Mouse (Mus musculus): ENCODE data around the gene Pkp1.

Gene Pkp1

GRCm38 (mm10) chr1:135854591-135855343, 64.2 kb downstream of the Pkp1 start:
- no peak for DNase-seq

- no peak for DNase-seq
Observed at GRCm38 (mm10) chr1:135853200-135853599, 65.8 kb downstream of the Pkp1 start.

- no peak for DNase-seq
Observed at GRCm38 (mm10) chr1:135852044-135852756, 66.8 kb downstream of the Pkp1 start.

DNA sequence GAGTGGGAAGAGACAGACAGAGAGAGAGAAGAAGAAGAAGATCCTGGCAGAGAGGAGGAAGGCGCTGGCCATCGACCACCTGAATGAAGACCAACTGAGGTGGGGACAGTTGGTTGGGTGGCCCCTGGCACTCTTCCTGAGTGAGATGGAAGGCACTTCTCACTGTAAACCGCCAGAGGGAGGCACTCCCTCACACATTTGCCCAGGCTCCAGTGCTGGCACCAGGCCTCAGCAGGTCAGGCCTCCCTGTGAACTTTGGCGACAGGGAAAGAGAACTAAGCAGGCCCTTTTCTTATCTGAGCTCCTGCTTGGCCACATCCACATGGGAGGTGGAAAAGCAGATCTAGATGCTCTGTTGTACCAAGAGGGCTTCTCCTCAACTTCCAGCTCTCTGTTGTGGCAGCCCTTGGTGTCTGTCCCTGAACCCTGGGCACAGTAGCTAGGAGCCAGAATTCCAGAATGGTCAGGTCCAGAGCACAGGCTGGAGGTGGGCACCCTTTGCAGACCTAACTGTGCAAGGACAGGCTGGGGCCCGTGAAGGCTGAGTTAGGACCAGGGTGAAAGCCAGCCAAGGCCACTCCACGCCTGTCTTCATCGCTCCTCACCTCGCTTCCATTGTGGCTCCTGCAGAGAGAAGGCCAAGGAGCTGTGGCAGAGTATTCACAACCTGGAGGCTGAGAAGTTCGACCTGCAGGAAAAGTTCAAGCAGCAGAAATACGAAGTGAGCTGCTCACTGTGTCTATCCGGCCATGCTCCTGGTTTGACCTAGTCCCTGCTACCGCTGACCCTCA, 68.1 kb downstream of the Pkp1 start:
- peak; percentile 50 to 53 for DNase-seq

DNA sequence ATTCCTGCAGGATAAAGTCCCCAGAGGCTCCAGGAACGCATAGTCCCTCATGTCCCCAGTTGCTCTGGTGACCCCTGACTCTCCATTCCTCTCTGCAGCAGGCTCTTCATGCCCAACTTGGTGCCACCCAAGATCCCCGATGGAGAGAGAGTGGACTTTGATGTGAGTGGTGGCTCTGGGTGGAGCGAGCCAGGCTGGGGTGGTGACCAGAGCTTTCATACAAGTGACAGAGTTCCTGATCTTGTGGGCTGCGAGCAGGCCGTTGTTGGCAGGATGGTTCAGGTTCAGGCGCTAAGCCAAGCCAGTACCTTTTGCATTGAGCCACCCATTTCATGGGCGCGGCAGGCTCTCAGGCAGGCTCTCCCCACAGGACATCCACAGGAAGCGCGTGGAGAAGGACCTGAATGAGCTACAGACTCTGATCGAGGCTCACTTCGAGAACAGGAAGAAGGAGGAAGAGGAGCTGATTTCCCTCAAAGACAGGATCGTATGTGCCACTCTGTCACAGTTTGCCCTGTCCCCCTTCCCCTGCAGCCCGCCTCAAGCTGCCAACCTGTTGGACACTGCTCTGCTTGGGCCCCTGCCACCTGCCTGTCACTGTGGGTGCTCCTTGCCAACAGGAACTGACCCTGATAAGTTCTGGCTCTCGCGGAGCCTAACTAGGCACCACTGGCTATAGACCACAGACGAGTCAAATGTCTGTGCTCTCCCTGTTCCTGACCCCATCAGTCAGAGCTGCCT, 71.2 kb downstream of the Pkp1 start:
- DNase-seq = no peak

GRCm38 (mm10) chr1:135847139-135847562, 71.9 kb downstream of the Pkp1 start:
- peak in 1 of 2 experiments; percentile 51 for DNase-seq

DNA sequence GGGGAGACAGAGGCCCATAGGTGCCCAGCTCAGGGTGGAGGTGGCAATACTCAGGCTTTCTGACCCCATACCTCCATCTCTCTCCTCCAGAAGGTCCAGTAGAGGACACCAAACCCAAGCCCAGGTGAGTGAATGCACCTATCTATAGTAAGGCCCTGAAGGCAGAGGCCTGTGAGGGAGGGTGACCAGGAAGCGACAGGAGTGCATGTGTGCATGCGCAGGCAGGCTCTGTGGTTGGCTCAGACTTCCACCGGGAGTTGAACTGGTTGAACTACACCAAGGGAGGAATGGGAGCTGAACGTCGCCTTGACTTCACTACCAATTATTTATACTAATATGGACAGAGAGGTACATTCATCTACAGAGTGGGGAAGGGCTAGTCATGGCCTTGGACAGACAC, 72.4 kb downstream of the Pkp1 start:
- DNase-seq = no peak

GRCm38 (mm10) chr1:135844481-135844880, 74.5 kb downstream of the Pkp1 start:
- DNase-seq = peak; percentile 63 to 69

DNA sequence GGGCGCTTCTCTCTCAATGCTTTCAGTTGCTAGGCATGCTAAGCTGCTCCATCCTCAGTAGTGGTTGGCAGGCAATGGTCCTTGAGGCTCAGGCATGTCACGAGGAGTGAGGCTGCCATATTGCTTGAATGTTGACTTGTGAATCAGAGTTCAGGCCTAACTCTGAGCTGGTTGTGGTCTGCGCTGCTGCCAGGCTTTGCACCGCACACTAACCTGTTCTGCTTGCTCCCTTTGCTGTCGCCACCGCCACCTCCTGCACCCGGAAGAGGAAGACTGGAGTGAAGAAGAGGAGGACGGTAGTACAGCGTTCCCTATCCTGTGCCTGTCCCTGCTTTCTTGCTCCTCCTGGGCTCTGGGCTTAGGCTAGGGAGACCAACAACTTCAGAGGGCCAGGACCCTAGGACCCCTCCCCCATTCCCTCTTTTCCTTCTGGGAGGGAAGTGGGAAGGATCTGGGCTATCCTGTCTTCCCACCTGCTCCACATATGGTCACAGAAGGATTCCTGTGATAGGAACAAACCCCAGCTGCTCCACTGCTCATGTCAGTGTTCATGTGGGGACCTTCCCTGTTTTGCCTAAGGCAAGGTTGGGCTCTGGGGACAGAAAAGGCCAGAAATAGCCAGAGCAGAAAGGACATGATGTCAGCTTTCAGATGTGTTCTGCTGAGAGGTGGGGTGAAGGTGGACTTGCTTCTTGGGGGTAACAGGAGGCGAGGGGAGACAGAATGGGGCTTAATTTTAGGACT, 75.3 kb downstream of the Pkp1 start:
- DNase-seq = no peak

DNA sequence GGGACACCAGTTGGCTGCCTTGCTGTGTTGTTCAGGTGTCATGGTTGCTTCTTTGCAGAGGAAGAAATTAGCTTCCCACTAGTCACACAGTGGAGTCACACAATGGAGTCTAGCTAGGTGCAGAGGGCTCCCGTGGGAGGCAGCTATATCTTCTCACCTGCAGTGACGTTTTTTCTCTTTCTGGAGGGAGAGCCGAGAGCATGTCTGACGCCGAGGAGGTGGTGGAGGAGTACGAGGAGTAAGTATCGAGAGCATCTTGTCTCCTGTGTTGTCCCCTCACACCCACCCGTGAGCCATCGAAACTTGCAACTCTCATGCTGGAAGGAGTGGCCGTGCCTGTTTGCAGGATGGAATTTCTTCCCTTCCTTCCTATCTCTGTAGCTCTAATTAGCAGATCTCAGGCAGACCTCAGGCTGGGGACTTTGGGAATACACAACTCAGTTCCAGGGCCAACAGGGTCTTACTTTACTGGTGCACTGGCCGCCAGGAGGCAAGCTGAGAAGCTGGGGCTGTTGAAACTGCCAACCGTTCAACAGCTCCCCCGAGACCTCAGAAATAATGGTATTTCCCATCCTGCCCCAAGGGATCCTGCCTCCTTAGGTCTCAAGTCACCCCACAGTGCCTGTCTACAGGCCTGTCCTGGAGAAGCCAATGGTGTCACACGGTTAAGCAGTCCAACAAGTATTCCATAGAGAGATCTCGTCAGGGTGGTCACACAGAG, 78.2 kb downstream of the Pkp1 start:
- no peak for DNase-seq

DNA sequence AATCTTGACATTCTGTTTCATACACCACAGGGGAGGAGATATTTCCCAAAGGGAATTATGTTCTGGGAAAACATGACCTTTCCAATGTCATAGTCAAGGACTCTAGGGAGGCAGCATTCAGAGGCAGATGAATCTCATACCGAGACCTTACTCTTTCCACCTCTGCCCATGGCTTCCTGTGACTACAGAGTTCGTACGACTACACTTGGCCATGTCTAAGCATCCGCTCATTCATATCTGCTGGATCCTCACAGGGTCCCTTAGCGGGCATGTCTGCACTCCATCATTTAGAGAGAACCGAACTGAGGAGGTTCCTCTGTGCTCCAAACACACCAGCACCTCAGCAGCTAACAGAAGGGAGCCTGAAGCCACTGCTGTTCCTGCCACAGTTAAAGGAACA, 79.9 kb downstream of the Pkp1 start:
- no peak for DNase-seq

DNA sequence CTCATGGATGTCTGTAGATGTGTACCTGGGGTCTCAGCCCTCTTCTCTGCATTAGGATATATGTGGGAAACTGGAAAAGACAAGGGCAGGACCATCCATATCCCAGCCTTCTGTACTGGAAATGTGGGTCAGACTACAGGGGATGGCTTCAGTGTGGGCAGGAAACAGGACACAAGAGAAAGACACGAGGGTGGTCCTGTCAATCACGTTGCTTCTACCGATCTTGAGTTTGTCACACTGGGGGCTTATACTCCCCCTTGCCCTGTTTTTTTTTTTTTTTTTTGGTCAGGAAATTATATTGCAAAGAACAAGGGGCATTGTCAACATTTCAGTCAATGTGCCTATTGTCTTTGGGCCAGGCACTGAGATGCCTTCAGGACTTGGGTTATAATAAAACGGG, 80.4 kb downstream of the Pkp1 start:
- DNase-seq = no peak

- DNase-seq = no peak
Observed at GRCm38 (mm10) chr1:135835716-135836483, 83.1 kb downstream of the Pkp1 start, which contains the start of gene Tnnt2. Gene Tnnt2, plus strand, starts transcription at chr1:135836354.

- DNase-seq = no peak
Observed at GRCm38 (mm10) chr1:135834983-135835382, 84.0 kb downstream of the Pkp1 start.

DNA sequence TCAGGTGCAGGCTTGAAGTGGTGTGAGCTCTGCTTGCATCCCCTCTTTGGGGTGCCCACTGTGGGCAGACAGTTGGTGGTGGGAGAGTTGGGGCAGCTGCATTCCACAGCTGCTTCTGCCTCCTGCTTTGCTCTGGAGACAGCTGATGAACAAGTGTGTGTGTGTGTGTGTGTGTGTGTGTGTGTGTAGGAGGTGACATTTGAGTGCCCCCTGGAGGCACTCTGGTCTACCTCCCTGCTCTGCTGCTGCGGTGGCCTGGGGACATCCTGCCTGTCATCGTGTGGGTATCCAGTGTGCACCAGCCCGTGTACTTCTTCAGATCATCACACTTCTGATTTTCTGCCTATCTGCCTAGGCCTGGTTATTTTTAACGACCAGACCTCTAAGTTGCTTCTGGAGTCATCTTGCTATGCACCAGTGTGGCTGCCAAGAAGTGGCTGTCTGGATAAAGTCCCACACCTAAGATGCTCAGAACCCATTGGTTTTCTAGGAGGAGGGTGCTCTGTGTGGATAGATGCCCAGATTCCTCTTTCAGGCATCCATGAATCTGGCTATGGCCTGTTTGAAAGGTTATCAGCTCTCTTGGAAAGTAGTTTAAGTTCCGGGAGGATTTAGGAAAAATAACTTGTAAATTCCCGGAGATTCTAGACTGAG, 84.7 kb downstream of the Pkp1 start:
- no peak for DNase-seq

DNA sequence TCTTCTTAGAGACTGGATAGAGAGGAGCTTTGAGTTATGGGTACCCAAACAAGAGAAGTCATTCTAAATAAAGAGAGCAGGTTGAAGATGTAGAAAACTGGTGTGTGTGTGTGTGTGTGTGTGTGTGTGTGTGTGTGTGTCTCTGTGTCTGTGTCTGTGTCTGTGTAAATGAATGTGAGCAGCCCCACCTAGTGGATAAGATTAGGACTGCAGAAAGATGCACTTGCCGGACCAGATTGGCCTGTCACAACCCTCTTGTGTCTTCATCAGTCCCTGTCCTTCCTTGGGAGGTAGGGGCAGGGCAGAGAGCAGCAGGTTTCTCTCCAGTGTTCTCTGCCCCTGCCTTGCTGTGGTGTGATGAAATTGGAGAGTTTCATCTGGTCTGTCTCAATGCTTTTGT, 90.1 kb downstream of the Pkp1 start:
- DNase-seq = peak in 1 of 2 experiments; percentile 56

DNA sequence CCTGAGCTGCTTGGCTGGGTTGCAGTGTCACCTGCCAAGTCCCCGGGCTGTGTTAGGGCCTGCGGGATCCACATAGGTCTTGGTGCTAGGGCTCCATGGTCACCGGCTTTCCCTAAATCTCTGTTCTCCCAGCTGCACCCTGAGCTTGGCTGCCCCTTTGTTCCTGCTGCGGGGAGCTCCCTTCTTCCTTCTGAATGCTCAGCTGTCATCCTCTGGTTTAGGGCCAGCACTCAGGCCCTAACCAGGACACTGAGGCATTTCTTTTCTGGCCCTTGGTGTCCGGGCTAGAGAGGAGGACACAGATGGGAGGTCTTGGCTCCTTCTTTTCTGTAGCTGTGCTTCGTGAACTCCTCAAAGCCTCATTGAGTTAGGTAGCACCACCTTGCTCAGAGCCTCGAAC, 97.2 kb downstream of the Pkp1 start:
- DNase-seq = no peak
